Mouse (Mus musculus) frontal cortex, postnatal 25 days (tissue): Measurements from ENCODE around the gene Slc2a9.
A peak's percentile ranks its signal among the peaks of the same experiment; 100 is the strongest.

Experiments
- DNase-seq, 2 experiments: peaks; one replicate each; pipeline ENCODE4 v3.0.0; 2022; ENCODE audit warnings: low spot score in 2 of 2

The Slc2a9 gene

DNA sequence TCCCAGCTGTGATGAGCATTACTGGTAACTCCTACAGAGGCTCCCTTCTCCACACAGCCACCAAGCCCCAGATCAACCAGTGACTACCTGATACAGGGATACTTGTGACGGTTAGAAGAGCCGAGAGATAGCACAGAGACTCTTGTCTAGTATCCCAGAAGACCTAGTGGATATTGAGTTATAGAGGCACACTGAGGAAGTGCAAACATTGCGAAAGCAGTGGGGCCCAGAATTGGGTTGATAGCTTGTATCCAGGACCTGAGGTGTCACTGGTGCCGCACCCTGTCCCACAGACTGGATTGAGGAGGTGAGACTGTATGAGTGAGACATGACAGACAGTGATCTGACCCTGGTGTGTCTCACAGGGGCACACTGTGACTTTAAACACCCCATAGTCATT lies at the start of gene Slc2a9:
TSS of gene Slc2a9 (minus strand) at position 152 of the 400 bp plus-strand sequence.
- DNase-seq = no peak

DNA sequence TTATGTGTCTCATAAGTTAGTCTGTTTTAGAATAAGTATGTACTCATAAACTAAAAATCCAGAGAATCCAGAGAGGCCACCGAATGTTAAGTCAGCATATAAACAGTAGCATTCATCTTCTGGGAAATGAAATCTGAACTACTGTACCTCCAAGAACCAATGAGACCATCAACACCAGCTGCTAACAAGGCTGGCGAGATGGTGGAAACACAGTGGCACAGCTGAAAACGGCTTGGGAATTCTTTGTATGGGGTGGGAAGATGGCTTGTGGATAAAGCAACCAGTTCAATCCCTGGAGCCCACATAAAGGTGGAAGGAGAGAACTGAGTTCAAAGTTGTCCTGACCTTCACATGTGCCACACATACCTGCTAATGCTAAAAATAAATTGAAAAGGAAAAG lies 49.7 kb upstream of the Slc2a9 start:
- DNase-seq = no peak

DNA sequence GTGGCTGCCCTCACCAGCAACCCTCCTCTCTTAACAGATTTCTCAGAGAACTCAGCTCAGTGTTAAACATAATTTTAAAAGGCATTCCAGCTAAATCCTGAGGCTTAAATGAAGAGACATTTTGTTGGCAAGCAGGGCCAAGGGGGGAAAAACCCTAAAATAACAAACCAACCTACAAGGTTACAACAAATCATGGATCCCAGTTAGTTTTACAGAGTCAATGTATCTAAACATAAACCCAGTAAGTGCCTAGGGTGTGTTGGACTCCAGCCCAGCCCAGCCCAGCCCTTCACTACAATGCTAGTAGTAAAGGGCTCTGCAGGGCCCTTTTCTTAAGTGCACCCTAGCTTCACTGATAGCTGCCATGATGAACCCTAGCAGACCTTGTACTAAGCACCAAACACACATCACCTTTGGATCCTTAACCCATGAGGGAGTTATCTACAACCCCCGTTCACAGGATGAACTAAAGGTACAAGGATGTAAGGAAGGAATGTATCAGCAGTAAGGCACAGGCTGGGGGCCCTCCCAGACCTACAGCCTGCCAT lies 47.4 kb upstream of the Slc2a9 start:
- DNase-seq = no peak

DNA sequence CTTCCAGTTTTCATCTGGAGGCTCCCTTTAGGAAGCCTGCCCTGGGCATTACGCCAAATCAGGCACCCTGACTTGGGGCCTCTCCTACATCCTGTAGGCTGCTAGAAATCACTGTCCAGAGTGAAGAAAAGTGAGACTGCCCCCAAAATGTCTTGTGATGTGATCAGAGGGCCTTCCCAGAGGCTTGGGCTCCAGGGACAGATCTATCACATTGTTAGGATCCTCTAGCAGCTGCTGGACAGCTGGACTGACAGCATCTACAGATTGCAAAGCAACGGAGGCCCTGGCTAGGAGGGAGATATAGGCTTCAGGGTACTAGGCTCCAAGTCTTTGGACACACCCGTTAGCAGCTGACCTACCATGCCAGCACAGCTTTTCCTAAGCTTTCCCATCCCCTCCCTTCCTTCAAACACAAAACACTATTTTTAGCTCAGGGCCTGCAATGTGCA lies 46.5 kb upstream of the Slc2a9 start:
- no peak for DNase-seq

DNA sequence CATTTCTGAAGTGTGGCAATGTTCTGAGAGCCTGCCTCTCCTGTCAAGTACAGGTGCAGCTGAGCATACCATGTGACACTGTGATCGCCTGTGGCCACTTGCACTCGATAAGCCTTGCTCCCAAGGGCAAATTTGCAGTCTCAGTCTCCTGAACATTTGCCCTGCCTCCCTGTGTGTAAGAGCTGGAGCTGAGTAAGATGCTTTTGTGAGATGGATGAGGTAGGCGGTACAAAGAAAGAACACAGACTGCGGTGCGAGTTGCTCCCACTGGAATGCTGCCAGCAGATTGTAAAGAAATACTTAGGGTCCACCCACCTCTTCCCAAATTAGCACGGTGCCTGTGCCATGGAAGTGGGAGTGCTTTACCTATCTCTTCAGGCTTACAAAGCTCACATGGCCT lies 44.4 kb upstream of the Slc2a9 start:
- DNase-seq = peak; percentile 41 to 66

DNA sequence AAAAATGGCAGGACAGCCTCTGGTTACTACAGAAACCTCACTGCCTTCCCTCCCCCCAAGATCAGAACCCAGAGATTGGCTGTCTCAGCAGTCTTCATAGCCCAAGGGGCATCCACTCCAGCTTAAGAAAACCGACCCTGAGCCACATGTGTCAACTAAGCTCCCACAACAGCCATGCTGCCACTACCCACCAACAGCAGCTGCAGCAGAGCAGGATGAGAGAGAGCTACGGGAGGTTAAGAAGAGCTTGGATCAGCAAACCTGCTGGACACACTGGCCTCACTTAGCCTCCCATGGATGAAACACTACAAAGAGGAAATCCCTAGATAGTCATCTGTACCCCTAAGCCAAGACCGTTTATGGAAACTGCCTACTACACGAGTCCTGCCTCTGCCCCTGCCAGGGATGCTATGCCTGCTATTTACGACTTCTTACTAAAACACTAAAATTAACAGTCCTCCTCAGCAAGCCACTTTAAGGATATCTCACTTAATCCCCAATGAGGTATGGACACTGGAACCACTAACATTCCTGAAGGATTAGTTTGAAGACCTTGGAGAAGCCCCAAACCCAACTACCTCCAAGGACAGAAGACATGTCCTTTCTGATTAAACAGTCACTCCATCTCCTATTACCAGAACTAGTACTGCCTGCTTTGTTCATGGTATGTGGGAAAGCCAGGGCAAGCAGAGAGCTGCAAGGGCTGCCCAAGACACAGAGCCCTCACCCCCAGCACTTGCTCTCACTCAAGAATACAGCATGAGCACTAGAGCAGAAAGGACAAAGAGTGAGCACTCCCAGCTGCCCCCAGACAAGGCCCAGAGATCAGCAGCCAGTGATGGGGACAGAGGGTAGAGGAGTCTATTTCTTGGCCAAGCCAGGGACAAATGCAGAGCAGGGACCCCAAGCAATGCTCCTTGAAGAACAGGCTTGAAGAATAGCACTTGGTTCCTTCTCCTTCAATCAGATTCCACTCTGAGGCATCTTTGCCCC lies 41.8 kb upstream of the Slc2a9 start:
- no peak for DNase-seq

DNA sequence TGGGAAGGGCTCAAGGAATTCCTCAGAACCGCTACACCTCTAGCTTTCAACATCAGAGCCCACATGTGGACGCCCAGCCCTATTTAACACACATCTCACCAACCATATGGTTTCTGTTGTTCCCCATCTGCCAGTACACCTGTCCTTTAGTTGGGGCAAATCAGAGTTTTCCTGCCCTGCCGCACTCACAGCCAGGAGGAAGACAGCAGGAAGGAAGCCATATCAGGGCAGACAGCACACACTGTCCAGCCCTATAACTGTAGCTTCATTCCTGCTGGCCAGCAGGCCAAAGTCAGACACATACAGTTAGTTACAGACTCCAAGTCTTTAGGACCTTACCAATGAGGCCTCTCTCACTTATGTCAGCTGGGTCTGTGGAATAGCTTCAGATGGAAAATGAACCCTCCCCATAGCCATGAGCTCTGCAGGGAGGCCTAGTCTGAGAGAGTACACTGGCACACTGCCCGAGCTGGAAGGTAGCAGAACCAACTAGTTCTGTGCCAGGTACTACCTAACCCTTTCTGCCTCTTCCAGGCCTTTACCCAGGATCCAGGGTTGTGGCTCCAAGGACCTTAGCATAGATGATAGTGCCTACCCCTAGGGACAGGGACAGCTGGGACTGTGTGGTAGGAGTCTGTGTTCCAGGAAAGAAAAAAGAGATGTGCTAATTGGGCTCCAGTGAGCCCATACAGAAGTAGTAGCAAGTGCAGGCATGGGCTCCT lies 40.7 kb upstream of the Slc2a9 start:
- no peak for DNase-seq

DNA sequence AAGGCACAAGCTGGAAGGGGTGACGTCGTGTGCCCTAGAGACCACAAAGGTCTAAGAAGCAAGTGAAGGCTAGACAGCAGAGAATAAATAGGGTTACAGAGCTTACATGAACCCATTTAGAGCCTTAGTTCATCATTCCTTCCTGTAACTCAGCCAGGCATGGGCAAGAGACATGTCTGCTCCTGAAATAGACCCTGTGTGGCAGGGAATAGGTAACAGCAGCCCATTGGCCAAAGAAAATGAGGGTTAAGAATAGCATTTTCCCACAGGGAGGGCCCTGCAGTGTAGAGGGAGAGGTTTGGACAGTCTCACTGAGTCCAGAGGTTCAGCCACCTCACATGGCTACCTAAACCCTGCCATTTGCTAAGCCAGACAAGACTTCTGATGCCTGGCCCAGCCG lies 38.8 kb upstream of the Slc2a9 start:
- DNase-seq = no peak

DNA sequence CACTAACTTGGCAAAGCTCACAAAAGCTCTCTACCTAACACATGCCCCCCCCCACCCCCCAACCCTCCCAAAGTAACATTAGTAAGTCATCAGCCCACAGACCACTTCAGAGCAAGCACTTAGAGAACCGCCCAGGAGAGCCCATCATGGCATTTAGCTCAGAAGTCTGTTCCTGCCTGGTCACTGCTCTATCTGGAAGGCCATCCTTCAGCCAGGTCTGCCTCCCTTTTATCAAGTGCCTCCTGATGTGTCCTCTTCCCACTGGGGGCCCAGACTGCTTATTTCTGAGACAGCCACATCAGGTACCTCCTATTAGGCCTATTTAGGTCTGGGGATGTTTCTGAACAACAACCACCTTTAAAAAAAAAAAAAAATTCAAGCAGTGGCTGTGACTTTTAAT lies 38.0 kb upstream of the Slc2a9 start:
- DNase-seq = no peak

DNA sequence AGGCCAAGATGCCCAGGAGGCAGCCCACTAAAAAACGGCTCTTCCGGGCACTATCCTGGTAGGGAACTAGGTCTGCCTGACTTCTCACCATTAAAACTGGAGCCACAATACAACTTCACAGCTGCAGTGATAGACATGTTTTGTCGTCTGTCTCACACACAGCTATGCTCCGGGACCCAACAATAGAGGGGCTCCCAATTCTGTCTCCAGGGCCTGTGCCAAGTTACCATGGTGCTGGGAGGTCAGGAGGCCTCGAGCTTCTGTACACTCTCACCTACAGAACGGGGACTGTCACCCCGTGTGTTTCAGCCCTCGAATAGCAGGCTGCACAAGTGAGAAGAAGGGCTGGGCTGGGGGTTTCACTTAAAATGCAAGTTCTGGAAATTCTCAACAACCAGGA lies 35.6 kb upstream of the Slc2a9 start:
- DNase-seq = no peak

DNA sequence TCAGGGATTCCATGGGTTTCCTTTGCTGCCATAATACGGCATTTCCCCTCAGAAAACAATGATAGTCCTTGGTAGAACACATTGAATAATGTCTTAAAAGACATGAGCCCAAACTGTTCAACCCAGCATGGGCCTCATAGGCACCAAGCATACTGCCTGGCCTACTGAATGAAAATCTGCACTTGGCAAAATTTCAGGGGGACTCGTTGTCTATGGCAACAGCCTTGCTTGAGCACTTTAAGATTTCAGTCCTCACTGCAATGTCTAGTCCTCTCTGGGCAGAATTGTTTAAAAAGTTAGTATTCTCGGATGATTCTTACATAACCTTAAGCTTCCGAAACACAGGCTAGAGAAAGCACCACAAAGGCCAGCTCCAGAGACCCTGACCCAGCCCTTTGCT lies 34.9 kb upstream of the Slc2a9 start:
- DNase-seq = no peak

DNA sequence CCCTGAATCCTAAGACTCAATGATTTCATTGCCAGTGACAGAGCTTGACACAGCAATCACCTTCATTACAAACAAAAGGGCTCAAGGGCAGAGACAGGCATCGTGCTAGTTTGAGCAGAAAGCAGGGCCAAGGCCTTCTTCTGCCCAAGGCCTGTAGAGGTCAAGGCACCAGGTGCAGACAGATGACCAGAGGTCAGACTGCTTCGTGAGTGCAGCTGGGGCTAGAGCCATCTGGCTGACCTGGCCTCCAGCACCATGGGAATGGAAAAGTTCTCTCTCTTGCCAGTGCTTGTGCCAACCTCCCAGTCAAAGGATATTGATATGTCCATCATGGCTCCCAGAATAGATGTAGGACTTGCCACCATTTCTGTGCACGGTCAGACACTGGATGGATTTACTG lies 33.9 kb upstream of the Slc2a9 start:
- DNase-seq = no peak

DNA sequence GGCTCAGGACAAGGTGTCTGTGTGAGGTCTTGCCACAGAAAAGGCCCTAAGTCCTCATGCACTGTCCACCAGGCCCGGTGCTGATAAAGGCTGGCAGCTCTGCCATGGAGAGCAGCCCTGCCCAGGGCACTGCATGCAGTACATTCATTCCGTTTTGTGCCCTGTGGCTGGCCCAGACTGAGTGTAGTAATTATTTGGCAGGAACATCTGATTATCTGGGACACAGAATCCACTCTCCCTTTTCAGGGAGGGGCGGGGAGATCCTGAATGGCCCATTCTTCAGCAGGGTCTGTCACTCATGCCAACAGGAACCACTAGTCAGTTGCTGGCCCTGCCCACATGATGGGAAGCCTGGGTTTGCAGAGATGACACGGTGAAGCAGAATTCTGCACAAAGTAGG lies 29.1 kb upstream of the Slc2a9 start:
- DNase-seq = peak in 1 of 2 experiments; percentile 35

DNA sequence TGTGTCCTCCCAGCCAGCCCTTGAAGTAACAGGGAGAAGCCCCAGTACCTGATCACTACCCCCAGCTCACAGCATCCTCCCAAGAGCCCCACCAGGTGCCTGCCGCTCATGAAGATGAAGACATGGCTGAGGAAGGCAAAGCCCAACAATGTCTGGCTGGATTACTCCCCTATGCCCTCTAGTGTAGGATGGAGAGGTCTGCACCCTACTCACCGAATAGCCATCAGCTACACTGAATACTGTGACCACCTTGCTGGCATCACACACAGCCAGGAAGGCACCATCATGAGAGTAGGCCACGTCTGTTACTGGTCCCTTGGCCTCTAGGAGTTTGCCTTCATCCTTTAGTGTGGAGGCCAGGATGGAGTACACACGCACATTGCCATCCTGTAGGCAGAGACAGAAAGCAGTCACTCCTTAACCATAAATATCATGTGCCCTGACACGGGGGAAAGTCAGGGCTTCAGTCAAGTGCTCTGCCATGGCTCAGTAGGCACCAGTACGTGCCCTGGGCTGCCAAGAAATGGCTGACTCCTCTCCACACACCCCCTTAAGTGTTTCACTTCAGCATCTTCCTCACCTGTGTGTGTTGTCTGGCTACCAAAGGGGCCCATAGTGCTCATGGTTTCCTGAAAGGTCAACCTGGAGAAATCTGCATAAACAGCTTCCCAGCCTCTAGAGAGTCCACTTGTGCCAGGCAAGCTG lies 26.9 kb upstream of the Slc2a9 start:
- DNase-seq = no peak

DNA sequence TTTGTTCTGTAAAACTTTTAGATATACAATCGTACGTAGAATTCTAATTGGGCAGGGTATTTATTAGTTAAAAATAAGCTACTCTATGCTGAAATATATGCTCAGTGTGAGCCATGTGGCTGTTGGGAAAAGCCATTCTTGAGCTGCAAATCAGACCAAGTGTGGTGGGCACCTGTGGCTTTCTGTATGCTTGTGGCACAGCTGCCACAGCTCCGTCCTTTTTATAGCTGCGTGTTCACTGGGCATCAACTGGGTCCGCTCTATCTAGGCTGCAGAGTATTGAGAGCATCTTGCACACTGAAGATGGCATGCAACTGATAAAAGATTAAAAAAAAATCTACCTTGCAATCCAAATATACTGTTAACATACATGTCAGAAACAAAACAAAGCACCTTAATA lies 20.0 kb upstream of the Slc2a9 start:
- DNase-seq = no peak

DNA sequence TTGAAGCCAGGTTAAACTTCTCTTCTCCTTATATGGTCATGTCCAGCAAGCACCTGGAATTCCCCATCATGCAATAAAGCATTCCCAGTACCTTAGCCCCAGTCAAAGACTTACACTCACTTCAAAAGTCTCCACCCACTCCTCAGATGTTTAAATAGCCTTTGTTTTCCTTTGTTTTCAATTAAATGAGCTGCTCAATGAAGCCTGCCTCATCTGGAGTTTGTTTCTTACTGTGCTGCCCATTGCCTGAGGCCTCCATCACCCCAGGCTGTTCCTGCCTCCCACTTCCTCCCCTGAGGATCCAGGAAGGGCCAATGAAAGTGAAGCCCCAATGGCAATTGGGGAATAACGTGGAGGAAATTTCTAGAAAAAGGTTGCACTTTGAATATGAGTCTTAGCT lies 17.9 kb upstream of the Slc2a9 start:
- DNase-seq = no peak

DNA sequence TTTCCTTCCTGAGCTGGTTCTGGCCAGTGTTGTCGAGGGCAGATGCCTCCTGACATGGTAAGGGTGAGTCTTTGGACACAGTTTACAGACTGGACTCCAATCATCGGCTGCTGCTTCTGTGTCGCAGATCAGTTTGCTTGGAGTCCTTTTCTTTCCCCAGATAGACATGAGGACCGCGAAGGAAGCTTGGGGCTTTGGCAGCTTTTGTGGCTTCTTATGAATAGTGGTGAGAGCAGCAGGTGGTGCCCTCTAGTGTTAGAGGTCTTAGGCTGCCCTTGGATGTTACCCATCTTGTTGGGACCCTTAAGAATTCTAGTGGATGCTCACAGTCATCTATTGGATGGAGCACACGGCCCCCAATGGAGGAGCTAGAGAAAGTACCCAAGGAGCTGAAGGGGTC lies 13.3 kb upstream of the Slc2a9 start:
- peak in 1 of 2 experiments; percentile 22 for DNase-seq

DNA sequence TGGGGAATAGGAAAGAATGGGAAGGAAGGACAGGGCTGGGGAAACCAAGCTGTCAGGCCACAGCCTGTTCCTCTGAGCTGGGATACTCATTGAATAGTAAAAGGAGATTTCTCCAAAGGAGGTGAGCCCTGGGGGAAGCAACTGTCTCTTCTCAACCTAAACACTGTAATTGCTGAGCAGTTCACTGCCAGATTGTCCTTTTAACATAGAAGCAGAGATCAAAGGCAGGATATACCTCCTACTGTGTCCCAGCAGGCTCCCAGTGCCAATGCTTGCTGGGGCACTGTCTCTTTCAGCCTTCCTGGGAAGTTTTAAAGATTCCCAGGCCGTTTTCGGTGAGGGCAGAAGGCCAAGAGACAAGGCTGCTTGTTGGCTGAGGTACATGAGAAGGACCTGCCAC lies 10.0 kb upstream of the Slc2a9 start:
- no peak for DNase-seq

DNA sequence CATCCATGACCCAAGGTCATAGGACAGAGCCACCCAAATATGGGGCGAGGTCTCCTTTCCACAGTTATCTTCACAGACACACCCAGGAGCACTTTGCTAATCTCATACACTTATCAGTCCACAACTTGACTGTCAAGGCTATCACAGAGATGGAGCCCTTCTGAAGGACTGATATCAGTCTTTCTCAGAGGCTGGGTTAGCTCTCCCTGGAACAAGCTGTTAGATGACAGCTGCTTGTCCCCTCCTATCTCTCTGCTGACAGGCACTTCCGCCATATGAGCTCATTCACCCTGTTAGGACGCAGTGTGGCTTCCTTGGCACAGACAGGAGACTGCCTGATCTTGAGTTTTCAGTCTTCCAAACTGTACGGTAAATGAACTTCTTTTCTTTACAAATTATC lies 6.6 kb upstream of the Slc2a9 start:
- DNase-seq = no peak

DNA sequence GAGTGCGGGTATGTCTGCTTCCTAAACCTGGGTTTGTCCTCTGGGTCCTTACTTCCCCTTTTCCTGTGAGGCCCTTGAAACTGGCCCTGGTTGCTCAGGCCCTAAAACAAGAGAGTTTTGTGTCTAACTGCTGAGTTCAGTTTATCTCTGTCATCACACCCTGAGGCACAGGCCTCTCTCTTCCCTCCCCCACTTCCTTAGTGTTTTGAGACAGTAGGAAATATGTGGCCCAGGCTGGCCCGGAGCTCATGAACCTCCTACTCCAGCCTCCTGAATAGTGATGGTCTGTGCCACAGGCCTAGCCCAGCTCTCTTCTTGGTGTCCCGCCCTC lies 2.5 kb upstream of the Slc2a9 start:
- DNase-seq = no peak

DNA sequence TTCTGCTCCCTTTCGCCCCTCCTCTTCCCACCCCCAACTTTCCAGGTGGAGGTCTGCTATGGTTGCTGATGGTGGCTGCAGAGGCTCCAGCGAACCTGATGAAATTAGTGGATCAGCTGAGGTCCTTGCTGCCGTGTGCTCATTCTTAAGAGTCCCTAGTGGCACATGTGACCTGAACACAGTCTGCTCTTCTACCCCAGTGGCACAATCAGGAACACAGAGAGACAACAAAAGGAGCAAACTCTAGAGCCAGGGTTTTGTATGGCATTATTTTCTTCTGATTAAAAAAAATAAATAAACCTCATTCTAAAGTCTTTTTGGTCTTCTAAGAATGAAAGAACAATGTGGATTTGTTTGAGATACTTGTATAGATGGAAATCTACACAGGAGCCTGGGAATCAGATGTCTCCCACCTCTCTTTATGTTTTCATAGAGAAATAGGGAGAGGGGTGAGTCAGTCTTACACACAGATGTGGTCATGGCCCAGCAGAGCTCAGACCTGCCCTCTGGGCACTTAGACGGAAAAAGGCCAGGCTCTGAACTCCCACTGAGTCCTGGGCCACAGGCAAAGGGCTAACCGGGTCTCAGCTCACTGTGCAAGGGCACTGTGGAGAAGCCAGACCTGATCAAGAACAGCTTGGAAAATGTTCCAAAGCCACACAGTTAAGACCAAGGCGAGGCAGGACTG lies 1.9 kb upstream of the Slc2a9 start:
- no peak for DNase-seq

DNA sequence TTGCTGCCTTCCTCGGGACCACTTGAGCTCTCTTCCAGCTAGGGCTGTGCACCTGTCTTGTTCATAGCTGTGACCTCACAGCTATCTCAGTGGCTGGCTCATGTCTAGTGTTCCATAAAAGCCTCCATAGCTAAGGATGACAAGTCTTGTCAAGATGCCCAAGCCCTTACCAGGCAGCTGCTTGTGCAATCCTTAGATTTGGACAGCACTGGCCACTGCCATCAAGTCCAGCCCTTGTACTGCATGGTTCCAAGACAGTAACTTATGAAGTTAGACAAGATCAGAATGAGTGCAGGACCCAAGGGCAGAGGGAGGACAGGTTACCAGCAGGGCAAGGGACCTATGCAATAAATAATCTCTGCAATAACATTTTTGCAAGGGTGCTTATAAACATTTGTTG lies 1.2 kb upstream of the Slc2a9 start:
- no peak for DNase-seq
